Mouse (Mus musculus) intestine, embryonic 14.5 days (tissue): ENCODE results near the gene Pde1c. TPM values are rescaled to one million over a fixed set of nuclear protein-coding genes. Genes with fewer than 3 reads are reported as not detected.

Source experiments
- ATAC-seq: fragments of 200-750 bp; cut with Nextera tagmentation; replicated peaks from 2 replicates; pipeline ENCODE4 v1.8.0; 2017; ENCODE audit warnings: low read depth, moderate number of reproducible peaks, moderate TSS enrichment, moderate library complexity; ENCODE audit not compliant: low FRiP score, low TSS enrichment
- DNase-seq: peaks from one replicate; pipeline ENCODE4 v3.0.0-alpha.2; 2018; ENCODE audit warnings: low spot score
- H3K27ac ChIP-seq: fragments of 300-500 bp; sonication (generic); 2 replicates; pipeline ENCODE4 v1.5.1; 2014; ENCODE audit warnings: low read depth, mild to moderate bottlenecking, control low read depth
- H3K27me3 ChIP-seq: fragments of 300-500 bp; sonication (generic); replicated peaks from 2 replicates; pipeline ENCODE4 v1.6.1; 2014; ENCODE audit warnings: low read length, control low read depth; ENCODE audit not compliant: control insufficient read depth, insufficient read depth
- H3K36me3 ChIP-seq: fragments of 300-500 bp; sonication (generic); 2 replicates; pipeline ENCODE4 v1.6.1; 2014; ENCODE audit warnings: low read length, control low read depth; ENCODE audit not compliant: control insufficient read depth, insufficient read depth
- H3K4me1 ChIP-seq: fragments of 300-500 bp; sonication (generic); replicated peaks from 2 replicates; pipeline ENCODE4 v1.6.1; 2014; ENCODE audit warnings: low read length, control low read depth, mixed read lengths; ENCODE audit not compliant: control insufficient read depth, insufficient read depth
- H3K4me2 ChIP-seq: fragments of 300-500 bp; sonication (generic); 2 replicates; pipeline ENCODE4 v1.6.1; 2014; ENCODE audit warnings: low read length
- H3K4me3 ChIP-seq: fragments of 300-500 bp; sonication (generic); 2 replicates; pipeline ENCODE4 v1.5.1; 2014; ENCODE audit warnings: low read depth, low read length, control low read depth, mixed read lengths
- H3K9ac ChIP-seq: fragments of 300-500 bp; sonication (generic); 2 replicates; pipeline ENCODE4 v1.6.1; 2014; ENCODE audit warnings: mild to moderate bottlenecking, low read length
- H3K9me3 ChIP-seq: fragments of 300-500 bp; sonication (generic); 2 replicates; pipeline ENCODE4 v1.6.1; 2016; ENCODE audit warnings: low read length, control low read depth; ENCODE audit not compliant: control insufficient read depth
- WGBS: fragments of 180-500 bp; shearing (Covaris S2); extraction: QIAGEN DNeasy Blood & Tissue Kit; methylation state at CpG from one replicate; pipeline ENCODE4 v1.1.7; 2014; 5-methylcytosine and 5-hydroxymethylcytosine counted together
- polyA plus RNA-seq: library from polyadenylated mRNA; unstranded; fragments of >200 nt; fragmentation: Nextera tagmentation; extraction: Ambion mirVana; gene quantifications from 2 replicates; pipeline ENCODE4 v1.2.1, GENCODE M21; 2014

Pde1c gene
- polyA plus RNA-seq, 1 experiment from 2014 or later: 2.2 TPM

- Histone ChIP-seq H3K36me3 (no peaks in the 10 kb centered on the region), H3K9me3 (no peaks in the 10 kb centered on the region), H3K4me1 (no peaks in the 10 kb centered on the region), H3K27me3 (no peaks in the 10 kb centered on the region), H3K4me2 (no peak overlapping the region), H3K4me3 (no peak overlapping the region), H3K27ac (no peak overlapping the region), H3K9ac (no peak overlapping the region)
- 87% methylated on average over 2 of the region's 2 CpGs for WGBS
- ATAC-seq (no peak), DNase-seq (no peak)
Observed at GRCm38 (mm10) chr6:56558711-56559110, 10.2 kb downstream of the Pde1c start.

- Histone ChIP-seq H3K36me3 (no peaks in the 10 kb centered on the region), H3K27me3 (no peaks in the 10 kb centered on the region), H3K27ac (no peak overlapping the region), H3K9me3 (no peaks in the 10 kb centered on the region), H3K4me2 (no peak overlapping the region), H3K4me1 (no peaks in the 10 kb centered on the region), H3K4me3 (no peak overlapping the region), H3K9ac (no peak overlapping the region)
- 82% methylated on average over 3 of the region's 3 CpGs for WGBS
- DNase-seq (no peak), ATAC-seq (no peak)
Observed at GRCm38 (mm10) chr6:56555848-56556247, 13.1 kb downstream of the Pde1c start.

GRCm38 (mm10) chr6:56555382-56555781, 13.5 kb downstream of the Pde1c start:
- H3K27ac ChIP-seq: no peak overlapping the region
- H3K36me3 ChIP-seq: no peaks in the 10 kb centered on the region
- no peak overlapping the region for H3K9ac ChIP-seq
- H3K4me2 ChIP-seq: no peak overlapping the region
- H3K4me1 ChIP-seq: no peaks in the 10 kb centered on the region
- WGBS: 63% methylated on average over 4 of the region's 4 CpGs
- ATAC-seq (no peak), DNase-seq (no peak)
- no peak overlapping the region for H3K4me3 ChIP-seq
- no peaks in the 10 kb centered on the region for H3K27me3 ChIP-seq
- H3K9me3 ChIP-seq: no peaks in the 10 kb centered on the region

GRCm38 (mm10) chr6:56551022-56551421, 17.9 kb downstream of the Pde1c start:
- no peak overlapping the region for H3K4me3 ChIP-seq
- DNase-seq (no peak), ATAC-seq (no peak)
- WGBS: 79% methylated on average over 4 of the region's 4 CpGs
- H3K27me3 ChIP-seq: no peaks in the 10 kb centered on the region
- no peaks in the 10 kb centered on the region for H3K4me1 ChIP-seq
- no peak overlapping the region for H3K4me2 ChIP-seq
- no peaks in the 10 kb centered on the region for H3K36me3 ChIP-seq
- H3K27ac ChIP-seq: no peak overlapping the region
- no peaks in the 10 kb centered on the region for H3K9me3 ChIP-seq
- H3K9ac ChIP-seq: no peak overlapping the region

- H3K9me3 ChIP-seq: no peaks in the 10 kb centered on the region
- H3K9ac ChIP-seq: no peak overlapping the region
- H3K36me3 ChIP-seq: no peaks in the 10 kb centered on the region
- no peak overlapping the region for H3K27ac ChIP-seq
- WGBS: 71% methylated on average over 5 of the region's 5 CpGs
- no peak for DNase-seq
- no peaks in the 10 kb centered on the region for H3K4me1 ChIP-seq
- H3K4me3 ChIP-seq: no peak overlapping the region
- H3K4me2 ChIP-seq: no peak overlapping the region
- no peak for ATAC-seq
- H3K27me3 ChIP-seq: no peaks in the 10 kb centered on the region
Observed at GRCm38 (mm10) chr6:56540247-56540646, 28.7 kb downstream of the Pde1c start.

- Histone ChIP-seq H3K9me3 (no peaks in the 10 kb centered on the region), H3K4me2 (no peak overlapping the region), H3K36me3 (no peaks in the 10 kb centered on the region), H3K4me3 (no peak overlapping the region), H3K9ac (no peak overlapping the region), H3K27ac (no peak overlapping the region), H3K27me3 (no peaks in the 10 kb centered on the region), H3K4me1 (no peaks in the 10 kb centered on the region)
- ATAC-seq: no peak
- DNase-seq: no peak
Observed at GRCm38 (mm10) chr6:56534653-56535052, 34.2 kb downstream of the Pde1c start.

GRCm38 (mm10) chr6:56532257-56532656, 36.6 kb downstream of the Pde1c start:
- no peak for DNase-seq
- no peaks in the 10 kb centered on the region for H3K36me3 ChIP-seq
- no peak for ATAC-seq
- no peaks in the 10 kb centered on the region for H3K27me3 ChIP-seq
- H3K4me1 ChIP-seq: no peaks in the 10 kb centered on the region
- H3K27ac ChIP-seq: no peak overlapping the region
- H3K9me3 ChIP-seq: no peaks in the 10 kb centered on the region
- H3K4me2 ChIP-seq: no peak overlapping the region
- WGBS: 75% methylated on average over 2 of the region's 2 CpGs
- H3K9ac ChIP-seq: no peak overlapping the region
- H3K4me3 ChIP-seq: no peak overlapping the region

GRCm38 (mm10) chr6:56523938-56524866, 44.7 kb downstream of the Pde1c start:
- H3K4me1 ChIP-seq: no peaks in the 10 kb centered on the region
- DNase-seq (no peak), ATAC-seq (no peak)
- no peaks in the 10 kb centered on the region for H3K9me3 ChIP-seq
- H3K4me3 ChIP-seq: no peak overlapping the region
- H3K4me2 ChIP-seq: no peak overlapping the region
- no peaks in the 10 kb centered on the region for H3K27me3 ChIP-seq
- H3K27ac ChIP-seq: no peak overlapping the region
- 86% methylated on average over 6 of the region's 6 CpGs for WGBS
- H3K36me3 ChIP-seq: no peaks in the 10 kb centered on the region
- no peak overlapping the region for H3K9ac ChIP-seq

GRCm38 (mm10) chr6:56489161-56489560, 79.7 kb downstream of the Pde1c start:
- Histone ChIP-seq H3K4me1 (no peaks in the 10 kb centered on the region), H3K27me3 (no peaks in the 10 kb centered on the region), H3K36me3 (no peaks in the 10 kb centered on the region), H3K9ac (no peak overlapping the region), H3K4me2 (no peak overlapping the region), H3K9me3 (no peaks in the 10 kb centered on the region), H3K27ac (no peak overlapping the region), H3K4me3 (no peak overlapping the region)
- DNase-seq (no peak), ATAC-seq (no peak)
- 79% methylated on average over 5 of the region's 5 CpGs for whole genome bisulfite sequencing
